Mouse (Mus musculus) brain, embryonic 18.5 days (tissue): ENCODE measurements around the gene Dtnb.
A peak's percentile ranks its signal among the peaks of the same experiment; 100 is the strongest.

Experiments
- DNase-seq: peaks from one replicate; pipeline ENCODE4 v3.0.0-alpha.2; 2012; ENCODE audit warnings: low read depth, low spot score

The Dtnb gene

GRCm38 (mm10) chr12:3773643-3774042 is 201.5 kb downstream of the Dtnb start:
- no peak for DNase-seq

- DNase-seq = no peak
These were observed 203.8 kb downstream of the Dtnb start for GRCm38 (mm10) chr12:3776015-3776414.

GRCm38 (mm10) chr12:3777682-3778081 is 205.5 kb downstream of the Dtnb start:
- no peak for DNase-seq

GRCm38 (mm10) chr12:3778286-3778685 is 206.1 kb downstream of the Dtnb start:
- DNase-seq = no peak

DNA sequence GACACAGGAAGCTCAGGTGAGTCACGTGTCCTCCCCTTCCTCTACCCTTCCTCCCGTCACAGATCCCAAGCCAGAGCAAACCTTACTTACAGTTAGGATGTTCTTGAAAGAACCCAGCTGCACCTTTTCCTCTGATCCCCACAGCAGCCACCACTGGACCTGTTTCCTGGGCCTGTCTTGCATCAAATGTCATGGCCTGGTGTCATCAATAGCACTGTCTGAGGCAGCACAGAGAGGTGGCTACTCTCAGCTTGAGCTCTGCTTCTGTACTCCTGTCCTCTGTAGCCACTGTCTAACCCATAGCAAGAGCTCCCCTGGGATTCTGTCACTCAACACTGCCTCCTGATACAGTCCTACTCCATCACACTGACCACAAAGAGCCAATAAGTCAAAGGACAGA is 207.5 kb downstream of the Dtnb start:
- DNase-seq = no peak

DNA sequence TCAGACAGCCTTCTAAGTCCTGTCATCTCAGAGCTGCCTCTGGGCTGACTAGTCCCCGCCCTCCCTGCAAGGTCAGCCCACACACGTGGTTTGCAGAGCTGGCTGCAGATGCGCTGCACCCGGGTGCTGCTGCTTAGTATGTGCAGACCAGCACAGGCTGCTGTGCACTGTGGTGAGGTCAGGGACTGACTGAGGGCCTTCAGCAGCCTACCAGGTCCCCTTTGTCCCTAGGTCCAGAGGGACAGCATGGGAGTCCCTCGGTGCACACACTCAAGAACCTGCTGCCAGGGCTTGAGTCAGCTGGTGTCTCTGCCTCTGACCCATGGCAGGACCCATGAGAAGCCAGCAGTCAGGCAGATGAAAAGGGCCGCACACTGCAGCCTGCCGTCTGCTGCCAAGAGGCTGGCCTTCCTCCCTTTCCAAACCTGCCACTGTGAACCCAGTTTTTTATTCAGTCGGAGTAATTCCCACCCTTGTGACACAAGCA is 208.3 kb downstream of the Dtnb start:
- DNase-seq = no peak

DNA sequence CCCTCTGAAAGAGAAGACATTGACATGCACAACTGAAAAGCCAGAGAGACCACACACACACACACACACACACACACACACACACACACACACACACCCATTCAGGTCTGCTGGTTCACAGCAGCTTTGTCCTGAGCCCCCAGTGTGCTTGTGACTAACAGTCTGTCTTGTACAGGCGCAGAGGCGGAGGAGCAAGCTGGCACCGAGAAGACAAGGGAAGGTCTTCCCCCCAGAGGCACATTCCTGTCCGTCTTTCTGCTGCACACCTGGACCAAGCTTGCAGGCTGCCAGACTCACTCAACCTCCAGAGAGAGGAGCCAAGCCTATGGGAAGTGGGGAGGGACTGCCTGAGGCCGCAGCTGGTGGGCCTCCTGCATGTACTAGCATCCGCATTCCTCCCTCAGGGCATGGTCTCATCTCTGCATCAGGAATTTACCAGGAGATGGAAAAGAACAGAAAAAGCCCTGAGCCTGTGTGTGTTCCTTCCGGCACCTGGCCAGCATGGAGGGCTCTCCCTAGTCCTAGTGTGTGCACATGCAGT is 208.8 kb downstream of the Dtnb start:
- no peak for DNase-seq

DNA sequence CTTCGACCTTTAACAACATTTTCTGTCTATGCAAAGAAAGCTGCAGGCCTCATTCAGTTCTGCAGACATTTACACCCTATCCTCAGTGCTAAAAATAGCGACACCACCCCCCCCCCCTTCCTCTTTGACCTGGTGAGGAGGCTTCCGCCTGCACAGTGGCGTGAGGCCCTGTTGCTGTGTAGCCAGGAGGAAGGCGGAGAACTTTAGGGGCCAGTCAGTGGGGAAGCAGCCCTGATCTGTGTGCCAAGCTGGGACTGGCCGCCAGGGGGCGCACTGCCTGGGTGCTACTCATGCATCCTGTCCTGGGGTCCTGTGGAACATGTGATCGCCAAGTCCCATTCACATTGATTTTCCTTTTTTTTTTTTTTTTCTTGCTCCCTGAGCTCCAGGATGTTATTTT is 209.3 kb downstream of the Dtnb start:
- DNase-seq = no peak

- DNase-seq = no peak
These were observed 211.1 kb downstream of the Dtnb start for GRCm38 (mm10) chr12:3783196-3783825.

DNA sequence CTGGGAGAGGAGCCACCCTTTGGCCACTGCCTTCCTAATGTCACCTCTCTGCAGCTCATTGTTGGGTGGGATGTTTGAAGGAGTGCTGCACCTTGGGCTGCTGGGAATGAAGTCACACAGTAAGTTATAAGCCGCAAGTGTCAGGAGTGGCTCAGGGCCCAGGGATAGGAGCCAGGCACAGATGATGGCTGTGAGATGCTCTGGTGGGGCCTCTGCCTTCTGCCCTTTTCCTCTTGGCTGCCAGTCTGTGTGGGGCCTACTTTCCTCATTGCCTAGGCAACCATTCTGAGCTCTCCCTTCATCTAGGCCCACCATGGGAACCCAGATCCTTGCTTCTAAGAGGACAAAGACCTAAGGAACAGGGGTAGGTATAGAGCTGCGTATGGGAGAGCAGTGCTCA is 212.1 kb downstream of the Dtnb start:
- DNase-seq = no peak

- no peak for DNase-seq
These were observed 212.5 kb downstream of the Dtnb start for GRCm38 (mm10) chr12:3784729-3785128.

DNA sequence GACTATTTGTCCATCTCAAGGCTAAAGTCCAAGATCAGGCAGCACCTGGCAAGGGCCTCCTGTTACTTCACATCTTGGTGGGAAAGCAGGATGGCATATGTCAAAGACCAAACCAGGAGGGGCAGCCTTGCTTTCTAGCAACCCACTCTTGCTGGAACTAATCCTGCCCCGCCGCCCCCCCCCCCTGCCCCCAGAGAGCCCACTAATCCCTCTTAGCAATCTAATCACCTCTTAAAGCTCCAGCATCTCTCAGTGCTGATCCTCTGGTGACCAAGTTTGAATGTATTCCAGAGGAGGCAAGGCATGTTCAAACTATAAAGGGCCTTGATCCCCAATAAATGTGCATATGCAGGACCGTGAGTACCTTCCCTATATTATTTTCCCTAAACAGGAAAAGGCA is 214.9 kb downstream of the Dtnb start:
- no peak for DNase-seq

DNA sequence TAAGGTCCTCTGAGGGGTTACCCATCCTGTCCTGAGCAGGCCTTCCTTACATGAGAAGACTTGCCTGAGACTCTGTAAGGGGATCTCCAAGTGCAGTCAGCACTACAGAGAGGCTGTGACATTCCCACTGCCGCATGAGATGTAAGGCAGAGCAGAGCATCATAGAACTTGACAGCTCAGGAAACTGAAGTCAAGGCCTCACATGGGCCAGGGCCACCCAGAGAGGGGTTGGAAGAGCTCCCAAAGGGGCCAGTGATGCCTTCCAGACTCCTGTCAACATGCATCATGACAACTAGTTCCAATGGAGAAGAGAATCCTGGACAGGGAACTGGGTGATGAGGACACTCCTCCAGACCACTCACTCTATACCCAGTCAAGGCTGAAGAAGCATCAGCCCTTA is 215.4 kb downstream of the Dtnb start:
- no peak for DNase-seq

GRCm38 (mm10) chr12:3788421-3789051 is 216.4 kb downstream of the Dtnb start:
- no peak for DNase-seq

DNA sequence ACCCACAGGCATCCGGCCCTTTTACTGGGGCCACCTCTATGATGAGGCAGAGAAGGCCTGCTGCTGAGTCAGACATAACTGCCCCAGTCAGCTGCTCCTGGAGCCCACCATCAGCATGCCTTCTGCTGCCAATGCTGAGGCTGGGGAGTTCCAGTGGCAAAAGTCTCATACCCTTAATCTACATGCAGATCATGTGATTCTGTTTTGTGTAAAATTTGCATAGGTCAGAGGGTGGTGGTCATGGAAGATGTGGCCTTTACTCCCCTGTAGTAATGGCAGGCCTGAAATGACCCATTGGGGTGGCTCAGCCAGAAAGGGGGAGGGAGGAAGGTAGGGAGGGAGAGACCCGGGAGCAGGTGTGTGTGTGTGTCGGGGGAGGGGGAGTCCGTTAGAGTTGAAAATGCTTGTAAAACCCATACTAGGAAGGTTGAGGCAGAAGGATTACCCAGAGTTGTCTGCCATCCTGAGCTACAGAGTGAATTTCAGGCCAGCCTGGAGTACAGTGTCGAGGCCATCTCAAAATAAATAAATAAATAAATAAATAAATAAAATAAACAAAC is 217.5 kb downstream of the Dtnb start:
- DNase-seq = no peak

DNA sequence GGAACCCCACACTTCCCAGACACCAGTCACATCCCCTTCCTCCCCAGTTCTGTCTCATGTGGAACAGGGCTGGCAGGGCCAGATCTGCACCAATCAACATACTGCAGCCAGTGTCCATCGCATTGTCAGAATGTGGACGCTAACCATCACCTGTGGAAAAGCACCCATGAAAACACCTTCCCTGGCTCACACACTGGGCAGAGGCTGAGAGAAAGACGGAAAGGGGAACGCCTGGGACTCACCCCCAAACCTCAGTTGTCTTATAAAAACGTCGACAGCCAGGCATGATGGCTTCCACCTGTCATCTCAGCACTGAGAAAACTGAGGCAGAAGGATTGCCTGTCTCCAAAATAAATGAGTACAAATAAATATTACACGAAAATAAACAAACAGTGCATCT is 219.1 kb downstream of the Dtnb start:
- no peak for DNase-seq

DNA sequence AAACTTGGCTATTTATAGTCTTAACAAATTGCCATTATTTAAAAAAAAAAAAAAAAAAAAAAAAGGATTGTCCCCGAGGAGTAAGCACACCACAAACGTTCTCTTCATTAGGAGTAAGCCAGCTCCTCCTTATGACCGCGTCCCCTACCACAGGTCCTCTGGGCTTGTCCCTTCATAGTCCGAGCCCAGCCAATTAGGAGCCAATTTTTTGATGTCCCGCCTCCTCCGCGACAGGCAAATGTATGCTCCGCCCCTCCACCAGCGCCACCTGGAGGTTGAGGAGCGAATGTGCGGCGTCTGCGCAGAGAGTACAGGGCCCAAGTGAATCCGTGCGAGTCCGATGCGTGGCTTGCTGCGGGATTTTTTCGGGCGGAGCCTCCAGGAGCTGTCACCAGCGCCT is 219.6 kb downstream of the Dtnb start:
- peak; percentile 89 for DNase-seq

GRCm38 (mm10) chr12:3792248-3792647 is 220.1 kb downstream of the Dtnb start:
- DNase-seq = no peak

DNA sequence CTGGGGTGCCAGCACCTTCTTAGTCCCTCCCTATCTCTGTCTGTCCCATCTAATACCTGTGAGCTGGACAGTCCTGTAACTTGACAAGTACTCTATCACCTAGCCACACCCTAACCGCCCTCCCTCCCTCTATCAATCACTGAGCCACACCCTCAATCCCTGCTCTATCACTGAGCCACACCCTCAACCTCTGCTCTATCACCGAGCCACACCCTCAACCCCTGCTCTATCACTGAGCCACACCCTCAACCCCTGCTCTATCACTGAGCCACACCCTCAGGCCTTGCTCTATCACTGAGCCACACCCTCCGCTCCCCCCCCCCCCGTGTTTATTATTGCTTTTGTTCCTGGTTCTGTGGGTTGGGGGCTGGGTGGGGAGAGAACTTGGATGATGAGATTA is 223.4 kb downstream of the Dtnb start:
- no peak for DNase-seq

DNA sequence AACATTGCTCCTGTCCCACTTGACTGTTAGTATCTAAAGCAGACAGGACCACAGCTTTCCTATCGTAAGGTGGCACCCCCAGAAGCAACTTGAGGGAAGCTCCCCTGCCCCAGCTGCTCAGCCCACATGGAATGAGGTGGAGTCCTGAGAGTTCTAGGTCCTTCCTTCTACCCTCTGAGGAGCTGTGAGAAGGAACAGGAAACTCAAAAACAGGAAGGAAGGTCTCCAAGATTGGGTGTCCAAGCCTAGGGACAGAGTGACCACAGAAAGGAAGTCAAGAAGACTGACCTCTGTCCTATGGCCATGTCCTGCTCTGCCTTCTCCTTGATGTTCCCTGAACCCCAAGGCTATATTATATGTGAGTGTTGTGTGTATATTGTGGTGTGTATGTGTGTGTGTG is 227.4 kb downstream of the Dtnb start:
- DNase-seq = no peak

- no peak for DNase-seq
These were observed 233.7 kb downstream of the Dtnb start, which contains the start of gene Dnmt3a for GRCm38 (mm10) chr12:3805852-3806251. Dnmt3a (plus strand) TSS chr12:3806007.

DNA sequence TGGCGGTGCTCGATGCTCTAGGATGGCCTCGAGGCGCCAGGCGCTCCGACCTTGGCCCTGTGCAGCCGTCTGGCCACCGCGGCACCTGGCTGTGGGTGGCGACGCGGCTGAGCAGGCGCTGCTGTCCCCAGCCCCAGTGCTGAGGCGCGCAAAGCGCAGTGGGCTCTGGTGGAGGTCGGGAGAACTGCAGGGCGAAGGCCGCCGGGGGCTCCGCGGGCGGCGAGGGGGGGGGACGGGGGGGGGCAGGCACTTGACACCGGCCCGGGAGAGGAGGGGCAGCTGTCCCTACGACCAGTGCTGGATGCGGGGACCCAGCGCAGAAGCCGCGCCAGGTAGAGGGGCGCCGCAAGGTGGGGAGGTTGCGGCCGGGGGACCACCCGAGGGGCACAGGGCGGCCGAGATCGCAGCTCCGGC is 234.1 kb downstream of the Dtnb start:
- no peak for DNase-seq
